Mouse (Mus musculus) forebrain, postnatal 0 days (tissue): ENCODE data around the gene Upf3b. TPM values are rescaled to one million over a fixed set of nuclear protein-coding genes. Genes with fewer than 3 reads are reported as not detected.
"Not testable (repeated sequence)": the region's sequence is repeated elsewhere in the genome, so short reads cannot be mapped to it uniquely, and the experiment has no call there.

Experiments
- ATAC-seq: fragments of 200-750 bp; cut with Nextera tagmentation; 2 replicates; pipeline ENCODE4 v1.8.0; 2017; ENCODE audit warnings: mild to moderate bottlenecking, moderate library complexity
- DNase-seq: peaks from one replicate; pipeline ENCODE4 v3.0.0-alpha.2; 2015
- H3K27ac ChIP-seq: fragments of 300-500 bp; sonication (generic); 2 replicates; pipeline ENCODE4 v1.5.1; 2014; ENCODE audit warnings: low read depth, mild to moderate bottlenecking, antibody characterized with exemption, low read length, moderate library complexity, mixed read lengths
- H3K27me3 ChIP-seq: fragments of 300-500 bp; sonication (generic); 2 replicates; pipeline ENCODE4 v1.6.1; 2014; ENCODE audit warnings: mild to moderate bottlenecking, low read length, mixed read lengths; ENCODE audit not compliant: insufficient read depth
- H3K36me3 ChIP-seq: fragments of 300-500 bp; sonication (generic); 2 replicates; pipeline ENCODE4 v1.6.1; 2014; ENCODE audit warnings: mild to moderate bottlenecking, moderate library complexity; ENCODE audit not compliant: insufficient read depth
- H3K4me1 ChIP-seq: fragments of 300-500 bp; sonication (generic); 2 replicates; pipeline ENCODE4 v1.6.1; 2014; ENCODE audit warnings: antibody characterized with exemption; ENCODE audit not compliant: insufficient read depth
- H3K4me2 ChIP-seq: fragments of 300-500 bp; sonication (generic); 2 replicates; pipeline ENCODE4 v1.6.1; 2014; ENCODE audit warnings: low read depth, mild to moderate bottlenecking, moderate library complexity
- H3K4me3 ChIP-seq: fragments of 300-500 bp; sonication (generic); 2 replicates; pipeline ENCODE4 v1.5.1; 2014; ENCODE audit warnings: low read depth, low read length, mixed read lengths
- H3K9ac ChIP-seq: fragments of 300-500 bp; sonication (generic); 2 replicates; pipeline ENCODE4 v1.6.1; 2014; ENCODE audit warnings: mild to moderate bottlenecking
- H3K9me3 ChIP-seq: fragments of 300-500 bp; sonication (generic); 2 replicates; pipeline ENCODE4 v1.6.1; 2016; ENCODE audit warnings: low read length
- CTCF ChIP-seq: sonication (generic); IDR thresholded peaks from 2 replicates; pipeline ENCODE4 v1.5.1; 2016; ENCODE audit warnings: antibody characterized with exemption, control low read depth, low read depth
- WGBS: fragments of 180-500 bp; shearing (Covaris S2); extraction: QIAGEN DNeasy Blood & Tissue Kit; methylation state at CpG from one replicate; pipeline ENCODE4 v1.1.7; 2014; 5-methylcytosine and 5-hydroxymethylcytosine counted together
- polyA plus RNA-seq: library from polyadenylated mRNA; unstranded; fragments of >200 nt; fragmentation: Nextera tagmentation; extraction: Ambion mirVana; gene quantifications from 2 replicates; pipeline ENCODE4 v1.2.1, GENCODE M21; 2015
- total RNA-seq: library from RNA; depleted of rRNA; stranded (reverse); fragments of >200 nt; gene quantifications from 2 replicates; pipeline ENCODE4 v1.2.3, GENCODE M21; 2014; rRNA removed

The Upf3b gene
- total RNA-seq (15.2 and 18.5 TPM in 2 replicates), polyA plus RNA-seq (17.8 and 21.1 TPM in 2 replicates)

- peak within 1 kb of the TSS; percentile 86 for H3K27ac ChIP-seq
- WGBS: 25% methylated on average over 30 of the region's 30 CpGs
- DNase-seq: peak; percentile 94
- peak within 1 kb of the TSS; percentile 51 for H3K4me3 ChIP-seq
- TF ChIP-seq CTCF: no peak
- H3K4me1 ChIP-seq: no peaks in the 10 kb centered on the region
- no peaks in the 10 kb centered on the region for H3K27me3 ChIP-seq
- no peaks in the 10 kb centered on the region for H3K9me3 ChIP-seq
- peak within 1 kb of the TSS; percentile 62 for H3K9ac ChIP-seq
- peak within 1 kb of the TSS; percentile 59 for H3K4me2 ChIP-seq
- ATAC-seq: peak; percentile 98
- no peaks in the 10 kb centered on the region for H3K36me3 ChIP-seq
These were observed at the start of gene Upf3b for GRCm38 (mm10) chrX:37110193-37110880. Gene Upf3b, minus strand, starts transcription at chrX:37110322.

GRCm38 (mm10) chrX:37157839-37158238 lies 47.7 kb upstream of the Upf3b start:
- ATAC-seq (no peak), DNase-seq (no peak)
- H3K4me1 ChIP-seq: no peaks in the 10 kb centered on the region
- H3K36me3 ChIP-seq: no peaks in the 10 kb centered on the region
- no peak overlapping the region for H3K4me3 ChIP-seq
- WGBS: 61% methylated on average over 4 of the region's 4 CpGs
- H3K4me2 ChIP-seq: no peak overlapping the region
- H3K9ac ChIP-seq: no peak overlapping the region
- no peaks in the 10 kb centered on the region for H3K9me3 ChIP-seq
- peak; percentile 30; the same call in 1 of the 2 replicates for TF ChIP-seq CTCF
- no peaks in the 10 kb centered on the region for H3K27me3 ChIP-seq
- H3K27ac ChIP-seq: no peak overlapping the region

- Histone ChIP-seq H3K4me3 (no peak overlapping the region), H3K36me3 (0 out of 2 replicates have a peak, but pooled peaks cover 7% of the 10 kb centered on the region), H3K4me2 (no peak overlapping the region), H3K27me3 (no peaks in the 10 kb centered on the region), H3K27ac (no peak overlapping the region), H3K9me3 (no peaks in the 10 kb centered on the region), H3K4me1 (no peaks in the 10 kb centered on the region), H3K9ac (no peak overlapping the region)
- DNase-seq: no peak
- ATAC-seq: peak; percentile 36; the same call in 1 of the 2 replicates
- TF ChIP-seq CTCF: peak; percentile 41
- 90% methylated on average over 2 of the region's 2 CpGs for WGBS
These were observed 34.8 kb upstream of the Upf3b start for GRCm38 (mm10) chrX:37144954-37145353.

GRCm38 (mm10) chrX:37144498-37144897 lies 34.4 kb upstream of the Upf3b start:
- not testable (repeated sequence) for H3K4me1 ChIP-seq, ATAC-seq, H3K9ac ChIP-seq, H3K27ac ChIP-seq, H3K27me3 ChIP-seq, H3K9me3 ChIP-seq, H3K36me3 ChIP-seq, H3K4me3 ChIP-seq, H3K4me2 ChIP-seq, DNase-seq
- WGBS: 64% methylated on average over 1 of the region's 4 CpGs

GRCm38 (mm10) chrX:37141732-37142131 lies 31.6 kb upstream of the Upf3b start:
- ATAC-seq (no peak), DNase-seq (no peak)
- Histone ChIP-seq H3K4me2 (no peak overlapping the region), H3K36me3 (peaks cover 10% of the 10 kb centered on the region; the same call in 1 of the 2 replicates), H3K9ac (no peak overlapping the region), H3K4me3 (no peak overlapping the region), H3K27ac (no peak overlapping the region), H3K9me3 (no peaks in the 10 kb centered on the region), H3K4me1 (no peaks in the 10 kb centered on the region), H3K27me3 (no peaks in the 10 kb centered on the region)
- WGBS: 84% methylated on average over 3 of the region's 3 CpGs
- no peak for TF ChIP-seq CTCF

GRCm38 (mm10) chrX:37126671-37127358 lies 16.7 kb upstream of the Upf3b start, which contains the start of gene Nkap:
Gene Nkap, plus strand, starts transcription at chrX:37126795.
- peak within 1 kb of the TSS; percentile 59 for H3K4me3 ChIP-seq
- no peaks in the 10 kb centered on the region for H3K9me3 ChIP-seq
- TF ChIP-seq CTCF: no peak
- H3K4me1 ChIP-seq: no peaks in the 10 kb centered on the region
- no peaks in the 10 kb centered on the region for H3K27me3 ChIP-seq
- peak within 1 kb of the TSS; percentile 66; the same call in 1 of the 2 replicates for H3K27ac ChIP-seq
- H3K4me2 ChIP-seq: peak within 1 kb of the TSS; percentile 47
- peak within 1 kb of the TSS; percentile 66 for H3K9ac ChIP-seq
- DNase-seq (peak; percentile 88), ATAC-seq (peak; percentile 96)
- no peaks in the 10 kb centered on the region for H3K36me3 ChIP-seq
- WGBS: 26% methylated on average over 57 of the region's 58 CpGs

GRCm38 (mm10) chrX:37125511-37125910 lies 15.4 kb upstream of the Upf3b start:
- H3K4me1 ChIP-seq: no peaks in the 10 kb centered on the region
- H3K36me3 ChIP-seq: no peaks in the 10 kb centered on the region
- ATAC-seq: no peak
- H3K9me3 ChIP-seq: no peaks in the 10 kb centered on the region
- TF ChIP-seq CTCF: no peak
- WGBS: 91% methylated on average over 7 of the region's 7 CpGs
- DNase-seq: no peak
- H3K27ac ChIP-seq: no peak overlapping the region
- no peak overlapping the region for H3K9ac ChIP-seq
- H3K4me2 ChIP-seq: no peak overlapping the region
- H3K4me3 ChIP-seq: no peak overlapping the region
- H3K27me3 ChIP-seq: no peaks in the 10 kb centered on the region
